8 mouse cellular contexts compared by ENCODE assay signal in genomic region chr15:88828800-88829705, GRCm38 (mm10). TPM values are rescaled to one million over a fixed set of nuclear protein-coding genes. Genes with fewer than 3 reads are reported as not detected.
DNase-seq lines count a peak whose midpoint lies in the region; ATAC-seq and TF ChIP-seq lines count a peak whose summit lies in the region.

No protein-coding gene starts in this region.

- no peak for TF ChIP-seq EP300 in CH12.LX (IDR thresholded peaks at IDR 0.05; ENCODE audit: low read length)
- no peak for TF ChIP-seq EP300 in heart, postnatal 0 days (IDR thresholded peaks at IDR 0.05; ENCODE audit: low read depth)
- TF ChIP-seq EP300 in liver, embryonic 14.5 days (IDR thresholded peaks at IDR 0.05; ENCODE audit: low read depth) = no peak

- H3K27me3 ChIP-seq in CH12.LX (replicated peaks) = peaks cover 15% of the 10 kb centered on the region
- H3K27me3 ChIP-seq in forebrain, embryonic 12.5 days = no peaks in the 10 kb centered on the region
- H3K27me3 ChIP-seq in heart, postnatal 0 days (ENCODE audit: control insufficient read depth, insufficient read depth, low read length) = no peaks in the 10 kb centered on the region
- H3K27me3 ChIP-seq in liver, embryonic 14.5 days (ENCODE audit: control insufficient read depth, insufficient read depth, low read length) = no peaks in the 10 kb centered on the region
- no peaks in the 10 kb centered on the region for H3K27me3 ChIP-seq in neural tube, embryonic 11.5 days (ENCODE audit: control insufficient read depth, insufficient read depth, low read length)
- H3K27me3 ChIP-seq in stomach, embryonic 15.5 days (replicated peaks) = no peaks in the 10 kb centered on the region

- no peak overlapping the region for H3K4me3 ChIP-seq in CH12.LX (replicated peaks in 1 of 3; ENCODE audit: low read depth in 2 of 3, low read length in 2 of 3, poor library complexity in 1 of 3)
- H3K4me3 ChIP-seq in forebrain, embryonic 12.5 days (replicated peaks) = no peak overlapping the region
- no peak overlapping the region for H3K4me3 ChIP-seq in heart, postnatal 0 days (ENCODE audit: low read depth, low read length)
- no peak overlapping the region for H3K4me3 ChIP-seq in liver, embryonic 14.5 days (ENCODE audit: insufficient read depth in 1 of 2, low read depth in 2 of 2, low read length in 2 of 2)
- no peak overlapping the region for H3K4me3 ChIP-seq in neural tube, embryonic 11.5 days (ENCODE audit: low read depth, low read length)
- no peak overlapping the region for H3K4me3 ChIP-seq in stomach, embryonic 15.5 days (replicated peaks)

- H3K4me2 ChIP-seq in CH12.LX (ENCODE audit: insufficient read depth, low read depth, poor library complexity, severe bottlenecking) = peak overlapping the region; percentile 42; the same call in 1 of the 2 replicates
- H3K4me2 ChIP-seq in forebrain, embryonic 12.5 days = no peak overlapping the region
- no peak overlapping the region for H3K4me2 ChIP-seq in heart, postnatal 0 days (ENCODE audit: low read depth, low read length)
- H3K4me2 ChIP-seq in liver, embryonic 14.5 days (ENCODE audit: low read depth) = no peak overlapping the region
- no peak overlapping the region for H3K4me2 ChIP-seq in neural tube, embryonic 11.5 days (ENCODE audit: low read depth)
- H3K4me2 ChIP-seq in stomach, embryonic 15.5 days = no peak overlapping the region

- no peaks in the 10 kb centered on the region for H3K9me3 ChIP-seq in CH12.LX (replicated peaks; ENCODE audit: low read length)
- H3K9me3 ChIP-seq in forebrain, embryonic 12.5 days = no peaks in the 10 kb centered on the region
- no peaks in the 10 kb centered on the region for H3K9me3 ChIP-seq in heart, postnatal 0 days (replicated peaks; ENCODE audit: control insufficient read depth, low read length)
- no peaks in the 10 kb centered on the region for H3K9me3 ChIP-seq in liver, embryonic 14.5 days (ENCODE audit: control insufficient read depth, low read length)
- H3K9me3 ChIP-seq in neural tube, embryonic 11.5 days (ENCODE audit: control insufficient read depth, low read length) = no peaks in the 10 kb centered on the region
- H3K9me3 ChIP-seq in stomach, embryonic 15.5 days = no peaks in the 10 kb centered on the region

- no peak overlapping the region for H3K9ac ChIP-seq in CH12.LX (ENCODE audit: insufficient read depth, low read depth)
- H3K9ac ChIP-seq in forebrain, embryonic 12.5 days = no peak overlapping the region
- no peak overlapping the region for H3K9ac ChIP-seq in heart, postnatal 0 days (replicated peaks; ENCODE audit: low read depth, low read length)
- no peak overlapping the region for H3K9ac ChIP-seq in liver, embryonic 14.5 days (replicated peaks)
- no peak overlapping the region for H3K9ac ChIP-seq in neural tube, embryonic 11.5 days (ENCODE audit: low read length)
- no peak overlapping the region for H3K9ac ChIP-seq in stomach, embryonic 15.5 days

- ATAC-seq in forebrain, embryonic 12.5 days (ENCODE audit: low FRiP score) = peak; percentile 89
- ATAC-seq in heart, postnatal 0 days (ENCODE audit: insufficient read depth, low read depth) = peak; percentile 84
- peak; percentile 69; the same call in 1 of the 2 replicates for ATAC-seq in liver, embryonic 14.5 days (ENCODE audit: insufficient read depth)
- peak; percentile 90 for ATAC-seq in neural tube, embryonic 11.5 days (ENCODE audit: insufficient read depth, low FRiP score, low TSS enrichment)
- ATAC-seq in stomach, embryonic 15.5 days (ENCODE audit: insufficient read depth, low FRiP score, low read depth) = peak; percentile 82

- H3K79me2 ChIP-seq in CH12.LX (replicated peaks; ENCODE audit: control insufficient read depth, extremely low read depth, insufficient read depth, poor library complexity, severe bottlenecking) = no peaks in the 10 kb centered on the region

- WGBS in forebrain, embryonic 12.5 days = 57% methylated on average over 17 of the region's 17 CpGs
- WGBS in heart, postnatal 0 days = 45% methylated on average over 17 of the region's 17 CpGs
- WGBS in liver, embryonic 14.5 days (ENCODE audit: insufficient replicate concordance) = 45% methylated on average over 17 of the region's 17 CpGs
- WGBS in neural tube, embryonic 11.5 days = 58% methylated on average over 17 of the region's 17 CpGs
- 56% methylated on average over 15 of the region's 17 CpGs for WGBS in stomach, embryonic 15.5 days

- no peak for TF ChIP-seq POLR2A in CH12.LX (IDR thresholded peaks at IDR 0.05; ENCODE audit: low read depth, low read length)

- in situ Hi-C loops in CH12.LX (cut with MboI; ENCODE audit: low pct_ligation_motif_present, low pct_unique_long_range_greater_than_20kb, low sequenced_read_pairs) = loop anchor here (5.0 to 10.0 kb wide), 3 partner anchors 48 to 246 kb away; partner anchors contain the start of gene Trabd

- TF ChIP-seq RAD21 in CH12.LX (IDR thresholded peaks at IDR 0.05; ENCODE audit: low read depth, low read length) = peak; percentile 84

- peak; percentile 2 to 91; a peak in 2 of 4 replicates for TF ChIP-seq CTCF in CH12.LX (conservative IDR thresholded peaks at IDR 0.05 in 1 of 2, IDR thresholded peaks at IDR 0.05 in 1 of 2; ENCODE audit: low read depth in 2 of 2, low read length in 2 of 2)
- peak; percentile 95 for TF ChIP-seq CTCF in heart, postnatal 0 days (IDR thresholded peaks at IDR 0.05; ENCODE audit: low read depth)
- TF ChIP-seq CTCF in liver, embryonic 14.5 days (IDR thresholded peaks at IDR 0.05; ENCODE audit: low read depth) = peak; percentile 91

- H3K27ac ChIP-seq in CH12.LX (ENCODE audit: insufficient read depth, low read depth) = no peak overlapping the region
- no peak overlapping the region for H3K27ac ChIP-seq in forebrain, embryonic 12.5 days
- H3K27ac ChIP-seq in heart, postnatal 0 days (ENCODE audit: low read depth) = no peak overlapping the region
- H3K27ac ChIP-seq in liver, embryonic 14.5 days = no peak overlapping the region
- no peak overlapping the region for H3K27ac ChIP-seq in neural tube, embryonic 11.5 days (ENCODE audit: low read depth, low read length)
- H3K27ac ChIP-seq in stomach, embryonic 15.5 days = no peak overlapping the region

- peaks cover 20 to 38% of the 10 kb centered on the region in 2 experiments for H3K36me3 ChIP-seq in CH12.LX (replicated peaks in 1 of 2; ENCODE audit: control insufficient read depth in 1 of 2, insufficient read depth in 1 of 2, low read length in 1 of 2)
- peaks cover 37% of the 10 kb centered on the region for H3K36me3 ChIP-seq in forebrain, embryonic 12.5 days (replicated peaks)
- peaks cover 27% of the 10 kb centered on the region for H3K36me3 ChIP-seq in heart, postnatal 0 days (replicated peaks; ENCODE audit: control insufficient read depth, insufficient read depth, low read length)
- H3K36me3 ChIP-seq in liver, embryonic 14.5 days (replicated peaks; ENCODE audit: control insufficient read depth, insufficient read depth, low read depth) = peaks cover 9% of the 10 kb centered on the region
- H3K36me3 ChIP-seq in neural tube, embryonic 11.5 days (ENCODE audit: control insufficient read depth, insufficient read depth, low read length) = peaks cover 7% of the 10 kb centered on the region
- H3K36me3 ChIP-seq in stomach, embryonic 15.5 days = peaks cover 9% of the 10 kb centered on the region

- dilution Hi-C loops in CH12.LX (cut with MboI; ENCODE audit: extremely low pct_ligation_motif_present, extremely low pct_unique_long_range_greater_than_20kb, low sequenced_read_pairs) = no loop called here

- peak; percentile 84 for DNase-seq in CH12.LX (ENCODE audit: extremely low read depth)
- DNase-seq in c-Kit-positive CD71-positive TER-119-positive erythroid progenitor cells, embryonic 14.5 days (ENCODE audit: low spot score) = peak; percentile 72
- peak; percentile 78 for DNase-seq in heart, postnatal 0 days (ENCODE audit: low spot score)
- peak; percentile 94 to 99 for DNase-seq in kidney, postnatal 25 days
- DNase-seq in liver, embryonic 14.5 days (ENCODE audit: low read depth in 3 of 3, low spot score in 3 of 3) = peak; percentile 51 to 57 (median 53)
- peak; percentile 85 for DNase-seq in neural tube, embryonic 11.5 days (ENCODE audit: low spot score)

- H3K4me1 ChIP-seq in CH12.LX (ENCODE audit: control insufficient read depth in 1 of 2, insufficient read depth in 2 of 2) = peaks cover 8 to 16% of the 10 kb centered on the region in 2 experiments
- H3K4me1 ChIP-seq in forebrain, embryonic 12.5 days = no peaks in the 10 kb centered on the region; the same call in 1 of the 2 replicates
- peaks cover 39% of the 10 kb centered on the region for H3K4me1 ChIP-seq in heart, postnatal 0 days (ENCODE audit: control insufficient read depth, insufficient read depth)
- peaks cover 0 to 7% of the 10 kb centered on the region in 2 experiments; a peak in 2 of 4 replicates for H3K4me1 ChIP-seq in liver, embryonic 14.5 days (replicated peaks; ENCODE audit: control insufficient read depth in 2 of 2, insufficient read depth in 2 of 2, low read length in 1 of 2)
- no peaks in the 10 kb centered on the region for H3K4me1 ChIP-seq in neural tube, embryonic 11.5 days (ENCODE audit: control insufficient read depth, insufficient read depth, low read length)
- peaks cover 3% of the 10 kb centered on the region; the same call in 1 of the 2 replicates for H3K4me1 ChIP-seq in stomach, embryonic 15.5 days

RNA-seq across cellular contexts. Expression of gene Creld2, which starts 9.6 kb away (rescaled TPM):
- 85.0 and 150 TPM in 2 replicates for total RNA-seq in CH12.LX (2012; rRNA removed)
- 63.6 and 67.6 TPM in 2 replicates for total RNA-seq in CH12.LX (2014; rRNA removed)
- polyA plus RNA-seq in CH12.LX (2012; ENCODE audit: insufficient read length, low read depth) = 93.8 and 107 TPM in 2 replicates
- 63.1 and 64.3 TPM in 2 replicates for polyA plus RNA-seq in forebrain, embryonic 12.5 days (2016; fragmentation: Nextera tagmentation; extraction: Ambion mirVana)
- total RNA-seq in heart, postnatal 0 days (2014; rRNA removed; ENCODE audit: low replicate concordance) = 23.3 and 24.0 TPM in 2 replicates
- polyA plus RNA-seq in heart, postnatal 0 days (2015; fragmentation: Nextera tagmentation; extraction: Ambion mirVana) = 26.3 and 35.3 TPM in 2 replicates
- polyA plus RNA-seq in liver, embryonic 14.5 days (2012; rRNA removed) = 16.2 and 25.4 TPM in 2 replicates
- 34.1 and 38.6 TPM in 2 replicates for polyA plus RNA-seq in liver, embryonic 14.5 days (2014; fragmentation: Nextera tagmentation; extraction: Ambion mirVana)
- 83.2 and 96.4 TPM in 2 replicates for polyA plus RNA-seq in neural tube, embryonic 11.5 days (2014; fragmentation: Nextera tagmentation; extraction: Ambion mirVana)
- polyA plus RNA-seq in stomach, embryonic 15.5 days (2015; fragmentation: Nextera tagmentation; extraction: Ambion mirVana) = 124 and 125 TPM in 2 replicates

RNA-seq across cellular contexts. Expression of gene Alg12, which starts 9.9 kb away (rescaled TPM):
- total RNA-seq in CH12.LX (2012; rRNA removed) = 10.3 and 10.7 TPM in 2 replicates
- 7.5 and 8.1 TPM in 2 replicates for total RNA-seq in CH12.LX (2014; rRNA removed)
- 7.1 and 8.5 TPM in 2 replicates for polyA plus RNA-seq in CH12.LX (2012; ENCODE audit: insufficient read length, low read depth)
- polyA plus RNA-seq in forebrain, embryonic 12.5 days (2016; fragmentation: Nextera tagmentation; extraction: Ambion mirVana) = 8.3 and 8.9 TPM in 2 replicates
- total RNA-seq in heart, postnatal 0 days (2014; rRNA removed; ENCODE audit: low replicate concordance) = 19.5 and 21.8 TPM in 2 replicates
- 6.4 and 6.5 TPM in 2 replicates for polyA plus RNA-seq in heart, postnatal 0 days (2015; fragmentation: Nextera tagmentation; extraction: Ambion mirVana)
- 4.9 and 5.2 TPM in 2 replicates for polyA plus RNA-seq in liver, embryonic 14.5 days (2012; rRNA removed)
- 4.9 and 5.9 TPM in 2 replicates for polyA plus RNA-seq in liver, embryonic 14.5 days (2014; fragmentation: Nextera tagmentation; extraction: Ambion mirVana)
- 10.2 and 13.3 TPM in 2 replicates for polyA plus RNA-seq in neural tube, embryonic 11.5 days (2014; fragmentation: Nextera tagmentation; extraction: Ambion mirVana)
- polyA plus RNA-seq in stomach, embryonic 15.5 days (2015; fragmentation: Nextera tagmentation; extraction: Ambion mirVana) = 11.6 and 13.4 TPM in 2 replicates

RNA-seq across cellular contexts. Expression of gene Pim3, which starts 32.9 kb away (rescaled TPM):
- 19.0 and 20.4 TPM in 2 replicates for total RNA-seq in CH12.LX (2012; rRNA removed)
- total RNA-seq in CH12.LX (2014; rRNA removed) = 19.9 and 26.0 TPM in 2 replicates
- 11.4 and 14.1 TPM in 2 replicates for polyA plus RNA-seq in CH12.LX (2012; ENCODE audit: insufficient read length, low read depth)
- polyA plus RNA-seq in forebrain, embryonic 12.5 days (2016; fragmentation: Nextera tagmentation; extraction: Ambion mirVana) = 46.0 and 49.4 TPM in 2 replicates
- total RNA-seq in heart, postnatal 0 days (2014; rRNA removed; ENCODE audit: low replicate concordance) = 98.4 and 139 TPM in 2 replicates
- polyA plus RNA-seq in heart, postnatal 0 days (2015; fragmentation: Nextera tagmentation; extraction: Ambion mirVana) = 50.6 and 71.1 TPM in 2 replicates
- polyA plus RNA-seq in liver, embryonic 14.5 days (2012; rRNA removed) = 3.1 and 5.0 TPM in 2 replicates
- polyA plus RNA-seq in liver, embryonic 14.5 days (2014; fragmentation: Nextera tagmentation; extraction: Ambion mirVana) = 8.1 and 8.5 TPM in 2 replicates
- polyA plus RNA-seq in neural tube, embryonic 11.5 days (2014; fragmentation: Nextera tagmentation; extraction: Ambion mirVana) = 38.7 and 42.3 TPM in 2 replicates
- 68.7 and 74.8 TPM in 2 replicates for polyA plus RNA-seq in stomach, embryonic 15.5 days (2015; fragmentation: Nextera tagmentation; extraction: Ambion mirVana)
